ENCODE assay signal across 23 mouse cellular contexts in genomic region chr4:108033041-108033764, GRCm38 (mm10).
DNase-seq lines count a peak whose midpoint lies in the region; ATAC-seq and TF ChIP-seq lines count a peak whose summit lies in the region.
"Had no signal": no experiment of that assay in that cellular context is flagged by ENCODE, and none has a peak within 500 bp of the region (broad histone marks: within the 10 kb centered on the region; RNA-seq: fewer than 3 reads in every experiment).

No protein-coding gene starts in this region.

- H3K27ac ChIP-seq in kidney, postnatal 0 days: no peak overlapping the region
- 0 out of 2 replicates have a peak overlapping the region, but pooled peaks have one; percentile 28 for H3K27ac ChIP-seq in limb, embryonic 15.5 days
- H3K27ac ChIP-seq in forebrain, embryonic 10.5 days: no peak overlapping the region
- H3K27ac ChIP-seq: forebrain, embryonic 13.5 days; heart, embryonic 13.5 days; hindbrain, embryonic 13.5 days had no signal

- WGBS in kidney, postnatal 0 days: 84% methylated on average over 8 of the region's 8 CpGs
- WGBS in limb, embryonic 15.5 days: 76% methylated on average over 8 of the region's 8 CpGs
- 87% methylated on average over 8 of the region's 8 CpGs for WGBS in forebrain, embryonic 10.5 days

- H3K9me3 ChIP-seq in kidney, postnatal 0 days (replicated peaks; ENCODE audit: low read length): no peaks in the 10 kb centered on the region
- no peaks in the 10 kb centered on the region for H3K9me3 ChIP-seq in limb, embryonic 15.5 days
- H3K9me3 ChIP-seq in forebrain, embryonic 10.5 days: no peaks in the 10 kb centered on the region
- H3K9me3 ChIP-seq: forebrain, embryonic 13.5 days; heart, embryonic 13.5 days; hindbrain, embryonic 13.5 days; megakaryocyte, embryonic 14.5 days had no signal

- no peak overlapping the region for H3K9ac ChIP-seq in kidney, postnatal 0 days (ENCODE audit: low read depth, low read length)
- no peak overlapping the region for H3K9ac ChIP-seq in limb, embryonic 15.5 days
- H3K9ac ChIP-seq: forebrain, embryonic 13.5 days; heart, embryonic 13.5 days; hindbrain, embryonic 13.5 days; lung, embryonic 14.5 days had no signal

- H3K4me3 ChIP-seq in kidney, postnatal 0 days (replicated peaks; ENCODE audit: low read depth, low read length): no peak overlapping the region
- no peak overlapping the region for H3K4me3 ChIP-seq in limb, embryonic 15.5 days
- no peak overlapping the region for H3K4me3 ChIP-seq in forebrain, embryonic 10.5 days
- H3K4me3 ChIP-seq: megakaryocyte, embryonic 14.5 days; myocyte had no signal

- no peak overlapping the region for H3K4me2 ChIP-seq in kidney, postnatal 0 days (ENCODE audit: low read length)
- no peak overlapping the region for H3K4me2 ChIP-seq in limb, embryonic 15.5 days
- H3K4me2 ChIP-seq: liver, embryonic 11.5 days had no signal

- H3K27me3 ChIP-seq in kidney, postnatal 0 days (ENCODE audit: insufficient read depth, low read length): peaks cover 18% of the 10 kb centered on the region
- H3K27me3 ChIP-seq in limb, embryonic 15.5 days: peaks cover 26% of the 10 kb centered on the region
- H3K27me3 ChIP-seq in forebrain, embryonic 10.5 days (ENCODE audit: poor library complexity, severe bottlenecking): peaks cover 62% of the 10 kb centered on the region

- no peaks in the 10 kb centered on the region for H3K36me3 ChIP-seq in kidney, postnatal 0 days (ENCODE audit: insufficient read depth, low read length)
- no peaks in the 10 kb centered on the region for H3K36me3 ChIP-seq in limb, embryonic 15.5 days
- no peaks in the 10 kb centered on the region for H3K36me3 ChIP-seq in forebrain, embryonic 10.5 days (replicated peaks)
- H3K36me3 ChIP-seq: heart, embryonic 13.5 days; hindbrain, embryonic 13.5 days had no signal

- DNase-seq in kidney, postnatal 0 days (ENCODE audit: low spot score): peak; percentile 11
- DNase-seq in kidney, postnatal 14 days: no peak
- DNase-seq in lung, postnatal 36 days: peak; percentile 46
- DNase-seq in lung, postnatal 14 days: no peak
- DNase-seq in adipocyte (ENCODE audit: low spot score): peak; percentile 51
- DNase-seq in forebrain, embryonic 10.5 days (ENCODE audit: extremely low spot score, low spot score): no peak
- DNase-seq in layer of hippocampus, postnatal 14 days (ENCODE audit: low spot score in 2 of 2): no peak
- DNase-seq: adrenal gland, postnatal 25 days; cerebellum, adult 18-20 months; cerebellum, postnatal 25 days; kidney, adult 8-10 months; midbrain, embryonic 14.5 days; thymus, postnatal 25 days had no signal

- no peak for ATAC-seq in kidney, postnatal 0 days (replicated peaks; ENCODE audit: low FRiP score, low read depth)
- ATAC-seq in limb, embryonic 15.5 days (ENCODE audit: insufficient number of reproducible peaks, low FRiP score, low TSS enrichment, low read depth): no peak
- ATAC-seq: activated CD4-positive, CD25-positive, alpha-beta regulatory T cell, adult 4 months; forebrain, embryonic 13.5 days; inflammation-experienced regulatory T-cells, adult 6 months had no signal

- no peak for TF ChIP-seq CTCF in kidney, postnatal 0 days (IDR thresholded peaks at IDR 0.05; ENCODE audit: low read depth)

- peaks cover 14% of the 10 kb centered on the region; the same call in 1 of the 2 replicates for H3K4me1 ChIP-seq in kidney, postnatal 0 days (replicated peaks; ENCODE audit: insufficient read depth, low read length)
- H3K4me1 ChIP-seq in limb, embryonic 15.5 days: peaks cover 24% of the 10 kb centered on the region
- H3K4me1 ChIP-seq in forebrain, embryonic 10.5 days: peaks cover 25% of the 10 kb centered on the region

Comparison
In these comparisons a context has a peak if more than half of its experiments do, and no peak if none do; other contexts are left out.
1. DNase-seq: peak in kidney, postnatal 0 days (single experiment), lung, postnatal 36 days (single experiment) and adipocyte (single experiment); none in kidney, postnatal 14 days (single experiment), lung, postnatal 14 days (single experiment), forebrain, embryonic 10.5 days (single experiment) and layer of hippocampus, postnatal 14 days (0 of 2).